Mouse (Mus musculus): ENCODE measurements around the gene Cckbr.

Cckbr gene

GRCm38 (mm10) chr7:105425424-105426043 is at the start of gene Cckbr:
Gene Cckbr, plus strand, starts transcription at chr7:105425731.
- DNase-seq (ENCODE audit: low spot score in 2 of 2): no peak

- DNase-seq (ENCODE audit: low spot score in 2 of 2): no peak
These were observed 45.2 kb upstream of the Cckbr start for GRCm38 (mm10) chr7:105380329-105380728.

- DNase-seq (ENCODE audit: low spot score in 2 of 2): no peak
These were observed 37.8 kb upstream of the Cckbr start for GRCm38 (mm10) chr7:105387696-105388095.

GRCm38 (mm10) chr7:105390236-105390635 is 35.3 kb upstream of the Cckbr start:
- DNase-seq (ENCODE audit: low spot score in 2 of 2): no peak

GRCm38 (mm10) chr7:105394606-105395005 is 30.9 kb upstream of the Cckbr start:
- DNase-seq (ENCODE audit: low spot score in 2 of 2): no peak

GRCm38 (mm10) chr7:105395131-105395820 is 30.3 kb upstream of the Cckbr start:
- DNase-seq (ENCODE audit: low spot score in 2 of 2): no peak

GRCm38 (mm10) chr7:105396126-105396525 is 29.4 kb upstream of the Cckbr start:
- no peak for DNase-seq (ENCODE audit: low spot score in 2 of 2)

- DNase-seq (ENCODE audit: low spot score in 2 of 2): no peak
These were observed 26.2 kb upstream of the Cckbr start for GRCm38 (mm10) chr7:105399058-105399934.

- peak; percentile 99 to 100 for DNase-seq (ENCODE audit: low spot score in 2 of 2)
These were observed 25.5 kb upstream of the Cckbr start, which contains the start of gene Fam160a2 for GRCm38 (mm10) chr7:105399935-105400624. Gene Fam160a2, minus strand, starts transcription at chr7:105400054.

GRCm38 (mm10) chr7:105404268-105404667 is 21.3 kb upstream of the Cckbr start, which contains the start of gene Cnga4:
Gene Cnga4, plus strand, starts transcription at chr7:105404568.
- no peak for DNase-seq (ENCODE audit: low spot score in 2 of 2)

GRCm38 (mm10) chr7:105406322-105406721 is 19.2 kb upstream of the Cckbr start:
- no peak for DNase-seq (ENCODE audit: low spot score in 2 of 2)

- peak; percentile 47 to 85 for DNase-seq (ENCODE audit: low spot score in 2 of 2)
These were observed 13.5 kb upstream of the Cckbr start for GRCm38 (mm10) chr7:105411874-105412632.

GRCm38 (mm10) chr7:105414385-105414784 is 11.1 kb upstream of the Cckbr start:
- no peak for DNase-seq (ENCODE audit: low spot score in 2 of 2)

GRCm38 (mm10) chr7:105416529-105416928 is 9.0 kb upstream of the Cckbr start:
- no peak for DNase-seq (ENCODE audit: low spot score in 2 of 2)

GRCm38 (mm10) chr7:105418106-105418505 is 7.4 kb upstream of the Cckbr start:
- no peak for DNase-seq (ENCODE audit: low spot score in 2 of 2)

- no peak for DNase-seq (ENCODE audit: low spot score in 2 of 2)
These were observed 4.6 kb upstream of the Cckbr start for GRCm38 (mm10) chr7:105420903-105421302.

GRCm38 (mm10) chr7:105424368-105424767 is 1.2 kb upstream of the Cckbr start:
- DNase-seq (ENCODE audit: low spot score in 2 of 2): no peak

GRCm38 (mm10) chr7:105426051-105426450 is 520 bp downstream of the Cckbr start:
- no peak for DNase-seq (ENCODE audit: low spot score in 2 of 2)

GRCm38 (mm10) chr7:105432058-105432457 is 6.5 kb downstream of the Cckbr start:
- DNase-seq (ENCODE audit: low spot score in 2 of 2): no peak

GRCm38 (mm10) chr7:105433859-105434258 is 8.3 kb downstream of the Cckbr start:
- no peak for DNase-seq (ENCODE audit: low spot score in 2 of 2)

- DNase-seq (ENCODE audit: low spot score in 2 of 2): no peak
These were observed 9.3 kb downstream of the Cckbr start for GRCm38 (mm10) chr7:105434798-105435197.
